Mouse (Mus musculus) retina, embryonic 14.5 days (tissue): ENCODE measurements around the gene Dnajb12.

Experiments
- DNase-seq: peaks from one replicate; pipeline ENCODE4 v3.0.0-alpha.2; 2015; ENCODE audit warnings: low spot score

The Dnajb12 gene

DNA sequence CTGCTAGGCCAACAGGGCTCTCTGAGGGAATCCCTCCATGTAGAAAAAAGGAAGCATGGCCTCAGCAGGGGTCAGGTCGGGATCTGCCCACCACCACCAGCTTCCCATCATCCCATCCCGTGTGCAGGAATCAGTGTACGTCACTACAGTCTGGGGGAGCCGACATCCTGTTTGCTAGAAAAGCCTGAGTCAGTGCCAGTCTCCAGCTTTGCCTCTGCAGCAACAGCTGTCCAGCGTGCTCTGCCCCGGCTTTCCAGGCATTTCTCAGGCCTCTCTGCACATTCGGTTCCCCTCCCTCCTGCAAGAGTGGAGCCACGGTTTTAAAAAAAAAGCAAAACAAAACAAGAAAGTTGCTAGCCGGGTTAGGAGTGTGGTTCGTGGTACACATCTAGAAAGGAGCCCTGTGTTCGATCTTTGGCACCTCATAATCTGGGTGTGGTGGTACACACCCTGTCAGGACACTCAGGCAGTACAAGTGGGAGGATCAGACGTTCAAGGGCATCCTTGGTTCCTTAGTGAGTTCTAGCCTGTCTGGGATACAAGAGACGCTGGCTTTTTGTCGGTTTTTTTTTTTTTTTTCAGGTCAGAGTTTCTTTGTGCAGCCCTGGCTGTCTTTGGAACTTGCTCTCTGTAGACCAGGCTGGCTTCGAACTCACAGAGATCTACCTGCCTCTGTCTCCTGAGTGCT, 40.3 kb downstream of the Dnajb12 start:
- DNase-seq = peak; percentile 23

DNA sequence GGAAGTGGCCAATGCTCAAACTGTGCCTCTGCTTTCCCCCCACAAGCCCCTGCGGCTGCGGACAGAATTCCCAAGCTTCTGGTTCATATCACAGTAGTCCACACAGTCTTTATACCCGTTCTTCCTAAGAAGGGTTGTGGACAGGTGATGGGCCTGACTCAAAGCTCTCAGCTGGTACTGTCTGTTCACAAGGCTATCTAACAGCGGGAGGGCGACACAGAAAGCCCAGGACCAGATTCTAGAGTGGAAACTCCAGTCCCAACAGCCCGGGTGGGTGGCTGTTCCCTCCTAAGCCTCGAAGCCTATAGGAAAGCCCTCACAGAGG, 41.1 kb downstream of the Dnajb12 start:
- DNase-seq = no peak

DNA sequence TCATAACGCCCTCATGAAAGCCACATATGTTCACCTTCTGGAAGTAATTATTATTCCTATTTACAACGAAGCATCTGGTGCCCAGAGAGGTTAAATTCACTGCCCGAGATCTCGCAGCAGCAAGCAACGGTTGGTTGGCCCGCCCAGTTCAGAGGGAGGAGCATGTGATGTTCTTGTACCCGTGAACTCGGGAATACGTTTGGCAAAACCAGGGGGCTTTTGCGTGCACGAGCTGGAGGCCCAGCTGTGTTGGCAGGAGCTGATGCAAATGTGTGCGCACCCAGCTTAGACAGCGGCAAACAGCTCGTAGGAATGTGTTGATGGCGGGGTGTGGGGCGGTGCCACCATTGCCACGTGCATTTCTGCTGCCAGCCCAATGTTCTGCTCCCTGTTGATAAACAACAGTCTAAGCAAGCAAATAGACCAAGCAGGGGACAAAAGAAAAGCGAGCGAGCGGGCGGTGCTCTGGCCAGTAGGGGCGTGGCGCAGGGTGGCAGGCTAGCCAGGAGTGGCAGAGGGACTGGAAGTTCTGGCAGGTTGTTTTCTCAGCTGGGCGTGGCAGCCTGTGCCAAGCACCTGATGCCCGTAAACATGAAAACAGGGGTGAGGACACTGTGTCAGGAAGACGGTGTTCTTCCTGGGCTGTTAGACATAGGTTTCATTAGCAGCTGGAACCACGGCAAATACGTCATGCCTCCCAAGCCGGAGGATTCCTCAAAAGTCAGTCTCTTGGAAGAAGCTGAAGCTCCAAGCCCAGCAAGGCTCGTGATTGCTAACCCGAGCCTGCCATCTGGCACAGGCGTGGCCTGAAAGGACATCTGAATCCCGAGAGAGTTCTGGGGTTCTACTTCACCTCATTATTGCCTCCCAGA, 41.7 kb downstream of the Dnajb12 start:
- peak; percentile 77 for DNase-seq

DNA sequence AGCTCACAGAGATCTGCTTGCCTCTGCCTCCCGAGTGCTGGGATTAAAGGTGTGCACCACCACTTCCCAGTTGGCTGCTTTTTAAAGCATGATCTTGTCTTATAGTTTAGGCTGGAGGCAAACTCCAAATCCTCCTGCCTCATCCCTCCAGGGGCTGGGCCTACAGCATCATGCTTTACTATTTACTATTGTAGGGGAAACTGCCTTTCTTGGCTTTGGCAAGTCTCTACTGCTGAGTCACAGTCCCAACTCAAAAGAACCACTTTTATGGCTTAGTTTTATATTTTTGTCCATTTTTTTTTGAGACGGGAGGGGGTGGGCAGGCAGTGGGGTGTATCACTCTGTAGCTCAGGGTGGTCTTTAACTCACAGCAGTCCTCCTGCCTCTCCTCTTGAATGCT, 44.1 kb downstream of the Dnajb12 start:
- DNase-seq = no peak

DNA sequence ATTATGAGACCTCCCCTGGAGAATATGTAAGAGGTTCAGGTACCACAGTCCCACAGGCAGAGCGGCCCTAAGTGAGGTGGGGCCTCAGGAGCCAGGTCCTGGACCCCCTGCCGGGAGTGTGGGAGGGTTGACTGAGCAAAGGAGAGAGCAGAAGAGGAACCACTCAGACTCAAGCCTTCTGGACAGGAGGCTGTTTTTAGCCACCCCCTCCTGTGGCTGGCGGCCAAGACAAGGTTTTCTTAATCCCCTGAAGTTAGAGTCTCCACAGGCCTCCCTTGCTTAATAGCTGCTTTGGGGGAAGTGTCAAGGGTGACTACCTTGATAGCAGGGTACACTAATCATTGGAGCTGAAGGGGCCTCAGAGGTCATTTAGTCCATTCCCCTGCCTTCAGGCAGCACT, 44.9 kb downstream of the Dnajb12 start:
- DNase-seq = no peak

DNA sequence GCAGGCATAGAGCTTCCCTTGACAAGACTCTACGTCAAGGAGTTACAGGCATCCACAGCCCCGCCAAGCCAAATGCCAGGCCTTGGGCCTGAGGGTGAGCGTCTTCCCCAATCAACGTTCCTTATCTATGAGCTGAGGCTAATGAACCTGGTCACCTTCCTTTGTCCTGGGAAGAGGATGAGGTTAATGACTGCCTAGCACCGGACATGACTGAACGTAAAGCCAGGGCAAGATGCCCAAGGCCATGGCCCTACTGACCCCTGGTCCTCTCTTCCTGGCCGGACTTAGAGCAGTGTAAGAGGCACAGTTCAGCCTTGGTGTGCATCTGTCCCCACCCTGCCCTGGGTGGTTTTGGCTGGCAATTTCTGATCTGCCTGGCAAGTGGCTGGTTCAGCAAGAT, 49.8 kb downstream of the Dnajb12 start:
- no peak for DNase-seq

DNA sequence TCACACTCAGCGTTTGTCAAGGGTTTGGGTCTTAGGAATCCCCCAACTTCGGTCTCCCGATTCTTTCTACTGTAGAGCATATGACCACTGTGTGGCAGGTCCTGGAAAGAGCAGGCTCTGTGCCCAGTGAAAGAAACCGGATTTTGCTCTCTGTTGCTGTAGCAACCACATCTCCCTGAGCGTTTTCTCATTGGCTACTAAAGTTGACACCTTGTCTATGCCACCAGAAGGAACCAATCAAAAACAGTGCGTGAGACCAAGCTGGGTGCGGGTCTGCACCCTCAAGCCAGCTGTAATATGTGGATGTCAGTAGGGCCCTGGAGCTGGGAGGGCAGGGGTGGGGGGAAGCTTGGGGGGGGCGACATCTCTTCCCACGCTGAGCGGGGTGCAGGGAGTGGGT, 51.6 kb downstream of the Dnajb12 start:
- DNase-seq = peak; percentile 50

DNA sequence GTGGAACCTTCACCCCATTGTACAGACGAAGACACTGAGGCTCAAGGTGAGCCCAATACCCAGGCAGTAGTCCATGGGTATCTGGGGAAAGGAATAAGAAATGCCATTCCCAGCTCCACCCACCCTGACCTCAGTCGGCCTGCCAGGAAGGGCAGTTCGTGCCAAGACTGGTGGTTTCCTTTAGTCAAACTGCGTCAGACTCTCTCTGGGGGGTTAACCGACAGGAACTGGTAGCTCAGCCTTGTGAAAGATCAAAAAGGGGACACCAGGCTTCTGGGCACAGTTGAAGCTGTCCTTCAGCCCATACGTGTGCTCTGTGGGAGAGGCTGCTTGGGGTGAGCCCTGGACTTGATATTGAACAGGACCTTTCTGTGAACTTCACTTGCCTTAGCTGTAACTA, 53.2 kb downstream of the Dnajb12 start:
- DNase-seq = no peak

DNA sequence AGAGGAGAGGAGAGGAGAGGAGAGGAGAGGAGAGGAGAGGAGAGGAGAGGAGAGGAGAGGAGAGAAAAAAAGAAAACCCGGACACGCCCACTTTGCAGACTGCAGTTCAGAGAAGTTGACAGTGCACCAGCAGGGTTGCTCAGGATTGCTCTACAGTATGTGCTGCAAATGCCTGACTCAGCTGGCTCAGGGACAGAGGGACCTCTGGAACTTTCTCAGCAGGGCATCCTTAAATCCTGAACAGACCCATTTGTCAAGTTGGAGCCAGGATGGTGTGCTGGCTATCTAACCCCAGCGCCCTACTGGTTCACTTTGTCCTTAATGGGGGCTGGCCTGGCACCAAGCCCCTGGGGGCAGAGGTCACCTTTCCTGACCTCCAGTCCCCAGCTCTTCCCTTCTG, 54.7 kb downstream of the Dnajb12 start:
- no peak for DNase-seq

DNA sequence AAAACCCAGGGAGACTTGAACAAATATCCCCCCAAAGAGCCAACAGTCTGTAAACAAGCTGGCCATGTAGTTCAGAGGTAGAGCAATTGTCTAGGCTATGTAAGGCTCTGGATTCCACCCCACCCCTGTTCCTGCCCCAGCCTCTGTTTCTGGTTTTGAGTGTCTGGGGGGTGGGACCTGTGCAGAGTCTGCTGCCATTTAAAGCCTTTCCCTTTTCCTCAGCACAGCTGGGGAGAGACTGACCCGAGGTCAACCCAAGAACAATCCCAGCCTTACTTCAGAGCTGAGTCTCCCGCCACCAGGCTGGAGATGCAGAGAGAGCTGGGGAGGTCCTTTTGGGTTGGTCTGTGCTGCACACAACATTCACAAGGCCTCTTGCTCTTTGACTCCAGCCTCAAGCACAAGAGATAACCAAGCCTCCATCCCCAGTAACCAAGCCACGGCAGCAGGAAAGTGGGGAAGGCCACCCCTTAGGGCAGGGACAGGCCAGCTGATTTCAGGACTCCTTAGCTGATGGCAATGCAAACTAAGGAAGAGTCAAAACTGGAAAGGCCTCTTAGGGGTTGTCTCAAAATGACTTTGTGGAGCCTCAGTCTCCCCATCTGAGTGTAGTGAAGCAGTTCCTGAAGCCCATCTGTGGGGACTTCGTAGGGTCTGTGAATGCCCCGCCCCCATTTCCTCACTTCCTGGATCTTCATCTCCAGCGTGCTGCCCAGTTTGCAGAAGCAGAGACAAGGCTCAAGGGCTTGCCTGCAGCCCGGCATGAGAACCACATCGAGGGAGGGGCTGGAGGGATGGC, 56.9 kb downstream of the Dnajb12 start:
- no peak for DNase-seq

DNA sequence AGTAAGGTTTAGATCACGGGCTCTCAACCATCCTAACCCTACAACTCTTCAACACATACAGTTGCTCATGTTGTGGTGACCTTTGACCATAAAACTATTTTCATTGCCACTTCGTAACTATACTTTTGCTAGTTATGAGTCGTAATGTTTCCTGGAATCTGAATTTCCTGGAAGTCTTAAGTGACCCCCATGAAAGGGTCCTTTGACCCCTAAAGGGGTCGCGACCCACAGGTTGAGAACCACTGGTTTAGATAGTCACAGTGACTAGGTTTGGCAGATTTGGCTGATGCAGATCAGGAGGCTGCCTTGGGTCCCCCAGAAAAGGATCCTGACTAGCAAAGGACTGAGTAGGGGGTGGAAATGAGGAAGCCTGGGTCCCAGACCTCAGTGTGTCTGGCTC, 59.3 kb downstream of the Dnajb12 start:
- no peak for DNase-seq

DNA sequence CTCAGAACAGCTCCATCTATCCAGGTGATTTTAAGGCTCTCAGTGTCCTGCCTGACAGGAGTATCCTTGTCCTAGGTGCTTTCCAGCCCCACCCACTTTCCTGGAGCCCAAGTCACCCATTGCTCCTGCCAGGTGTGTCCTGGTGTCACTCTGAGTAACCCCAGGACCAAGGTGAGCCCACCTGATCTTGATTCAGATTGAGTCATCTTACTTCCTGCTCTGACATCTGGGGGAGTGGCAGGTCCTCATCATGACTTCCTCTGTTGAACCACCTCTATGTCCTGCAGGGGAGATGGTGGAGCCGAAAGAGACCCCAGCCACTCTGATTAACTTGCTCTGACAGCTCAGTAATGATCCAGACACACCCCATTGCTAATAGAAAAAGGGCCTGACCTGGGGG, 59.7 kb downstream of the Dnajb12 start:
- no peak for DNase-seq

DNA sequence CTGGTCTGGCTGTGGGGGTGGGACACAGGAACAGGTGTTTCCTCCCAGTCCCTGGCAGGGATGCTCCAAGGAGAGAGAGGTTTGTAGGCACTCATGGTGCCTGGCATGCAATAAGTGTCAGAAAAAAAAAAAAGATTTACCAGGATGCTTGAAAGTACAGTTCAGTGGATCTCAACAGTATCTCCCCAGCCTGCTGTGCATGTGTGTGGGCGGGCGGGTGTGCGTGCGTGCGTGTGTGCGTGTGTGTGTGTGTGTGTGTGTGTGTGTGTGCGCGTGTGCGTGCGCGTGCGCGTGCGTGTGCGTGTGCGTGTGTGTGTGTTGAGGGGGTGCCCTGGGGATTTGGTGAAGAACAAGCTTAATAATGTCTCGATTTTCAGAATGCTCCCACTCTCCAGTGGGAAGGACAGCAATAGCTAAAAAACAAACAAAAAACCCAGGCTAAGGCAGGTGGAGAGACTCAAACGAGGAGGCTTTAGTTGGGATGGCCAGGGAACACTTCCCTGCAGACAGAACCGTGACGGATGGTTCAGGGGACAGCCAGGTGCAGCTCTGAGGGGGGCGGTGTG, 63.0 kb downstream of the Dnajb12 start:
- DNase-seq = no peak

DNA sequence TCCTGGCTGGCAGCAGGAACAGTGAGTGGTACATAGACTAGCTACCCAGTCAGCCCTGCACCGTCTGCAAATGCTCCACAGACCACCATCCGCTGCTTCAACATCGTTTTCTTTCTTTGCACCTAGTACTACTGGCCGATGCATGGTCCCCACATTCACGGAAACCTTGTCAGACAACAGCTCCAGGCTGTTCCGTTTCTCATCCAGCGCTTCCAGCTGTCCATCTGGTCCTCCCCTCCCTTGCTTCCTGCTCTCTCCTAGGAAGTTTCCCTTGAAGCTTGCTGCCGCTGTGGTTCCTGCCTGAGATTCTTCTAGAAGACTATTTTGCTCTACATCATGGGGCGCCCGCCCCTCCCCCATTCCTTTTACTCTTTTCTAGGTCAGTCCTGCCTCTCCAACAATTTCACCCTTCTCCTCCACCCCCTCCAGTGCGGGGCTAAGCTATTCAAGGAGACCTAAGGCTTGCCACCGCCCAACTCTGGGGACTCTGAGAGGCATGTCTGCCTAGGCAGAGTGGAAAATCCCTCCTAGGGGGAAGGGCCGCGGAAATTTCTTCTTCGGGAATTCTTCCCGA, 63.6 kb downstream of the Dnajb12 start:
- peak; percentile 82 for DNase-seq

DNA sequence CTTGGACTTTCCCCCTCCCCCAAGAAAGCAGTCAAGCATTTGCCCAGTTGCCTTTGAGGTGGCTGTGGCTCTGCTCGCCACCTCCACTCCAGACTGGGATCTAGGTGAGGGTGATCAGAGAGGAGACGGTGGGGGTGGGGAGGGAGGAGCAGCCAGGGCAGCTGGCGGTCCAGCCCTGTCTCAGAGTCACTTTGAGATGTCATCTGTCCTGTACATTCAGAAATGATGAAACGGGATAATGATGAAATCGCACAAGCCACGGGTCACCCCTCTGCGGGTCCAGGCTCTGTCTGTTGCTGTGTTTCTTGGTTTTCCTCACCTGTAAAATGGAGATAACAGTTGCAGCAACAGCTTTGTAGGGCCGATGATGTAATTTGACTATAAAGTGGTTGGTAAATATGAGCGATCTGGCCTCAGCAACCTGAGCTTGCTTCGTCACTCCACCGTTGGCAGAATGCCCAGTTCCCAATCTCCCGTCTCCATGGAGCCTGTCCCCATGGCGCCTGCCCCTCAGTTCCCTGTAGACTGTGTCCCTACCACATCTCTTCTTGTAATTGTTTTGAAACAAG, 64.1 kb downstream of the Dnajb12 start:
- peak; percentile 61 for DNase-seq

DNA sequence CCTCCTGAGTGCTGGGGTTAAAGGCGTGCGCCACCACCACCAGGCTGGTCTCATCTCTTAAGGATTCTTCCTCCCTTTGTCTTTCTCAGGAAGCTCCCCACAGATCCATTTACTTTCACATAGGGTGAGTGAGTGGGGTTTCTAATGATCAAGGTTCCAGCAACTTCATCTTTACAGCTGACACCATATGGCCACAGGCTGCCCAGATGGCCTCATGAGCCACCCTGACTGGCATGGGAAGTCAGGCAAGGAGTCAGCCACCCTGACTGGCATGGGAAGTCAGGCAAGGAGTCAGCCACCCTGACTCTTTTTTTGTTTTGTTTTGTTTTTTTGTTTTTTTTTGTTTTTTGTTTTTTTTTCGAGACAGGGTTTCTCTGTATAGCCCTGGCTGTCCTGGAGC, 66.1 kb downstream of the Dnajb12 start:
- DNase-seq = no peak

DNA sequence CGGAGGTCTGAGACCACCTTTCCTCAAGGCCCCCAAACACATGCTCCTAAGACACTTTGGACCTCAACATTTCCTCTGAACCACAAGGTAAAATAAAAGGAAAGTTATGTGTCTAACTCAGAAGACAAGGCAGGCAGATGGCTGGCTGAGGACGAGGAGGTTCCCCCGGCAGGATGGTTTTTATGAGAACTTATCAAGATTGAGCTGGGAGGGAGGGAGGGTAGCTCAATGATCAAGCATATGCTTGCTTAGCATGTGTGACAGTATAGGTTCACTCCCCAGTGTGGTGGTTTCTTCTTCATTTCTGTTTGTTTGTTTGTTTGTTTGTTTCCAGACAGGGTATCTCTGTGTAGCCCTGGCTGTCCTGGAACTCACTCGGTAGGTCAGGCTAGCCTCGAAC, 67.0 kb downstream of the Dnajb12 start:
- no peak for DNase-seq

DNA sequence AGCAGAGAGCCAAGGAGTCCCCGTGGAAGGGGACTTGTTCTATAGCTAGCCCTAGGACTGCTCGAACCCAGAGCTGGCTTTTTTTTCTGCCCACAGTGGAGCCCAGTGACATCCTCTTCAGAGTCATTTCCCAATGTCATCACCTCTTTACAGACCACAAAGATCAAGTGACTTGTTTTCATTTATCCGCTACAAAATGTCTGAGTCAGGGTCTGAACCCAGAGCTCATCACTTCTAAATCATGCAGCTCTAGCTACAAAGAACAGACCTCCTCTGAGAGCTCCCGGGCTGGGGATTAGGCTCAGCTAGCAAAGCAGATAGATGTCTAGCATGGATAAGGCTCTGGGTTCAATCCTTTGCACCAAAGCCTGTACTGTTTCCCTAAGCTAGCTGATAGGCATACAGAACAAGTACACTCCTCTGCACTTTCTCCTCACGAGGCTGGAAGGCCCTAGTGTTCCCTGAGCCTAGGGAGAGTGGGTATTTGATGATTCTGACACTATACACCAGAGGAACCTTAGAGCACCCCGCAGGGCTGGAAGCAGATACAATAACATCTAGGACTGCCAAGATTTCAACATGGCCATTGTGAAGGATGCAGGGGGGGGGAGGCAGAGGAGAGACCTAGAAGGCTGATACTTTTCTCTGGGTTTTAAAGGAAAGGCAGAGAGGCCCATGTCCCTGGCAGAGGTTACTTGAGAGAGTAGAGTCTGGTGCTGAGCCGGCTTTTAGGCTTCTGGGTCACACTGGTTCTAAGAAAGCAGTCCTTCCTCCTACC, 68.1 kb downstream of the Dnajb12 start:
- no peak for DNase-seq

DNA sequence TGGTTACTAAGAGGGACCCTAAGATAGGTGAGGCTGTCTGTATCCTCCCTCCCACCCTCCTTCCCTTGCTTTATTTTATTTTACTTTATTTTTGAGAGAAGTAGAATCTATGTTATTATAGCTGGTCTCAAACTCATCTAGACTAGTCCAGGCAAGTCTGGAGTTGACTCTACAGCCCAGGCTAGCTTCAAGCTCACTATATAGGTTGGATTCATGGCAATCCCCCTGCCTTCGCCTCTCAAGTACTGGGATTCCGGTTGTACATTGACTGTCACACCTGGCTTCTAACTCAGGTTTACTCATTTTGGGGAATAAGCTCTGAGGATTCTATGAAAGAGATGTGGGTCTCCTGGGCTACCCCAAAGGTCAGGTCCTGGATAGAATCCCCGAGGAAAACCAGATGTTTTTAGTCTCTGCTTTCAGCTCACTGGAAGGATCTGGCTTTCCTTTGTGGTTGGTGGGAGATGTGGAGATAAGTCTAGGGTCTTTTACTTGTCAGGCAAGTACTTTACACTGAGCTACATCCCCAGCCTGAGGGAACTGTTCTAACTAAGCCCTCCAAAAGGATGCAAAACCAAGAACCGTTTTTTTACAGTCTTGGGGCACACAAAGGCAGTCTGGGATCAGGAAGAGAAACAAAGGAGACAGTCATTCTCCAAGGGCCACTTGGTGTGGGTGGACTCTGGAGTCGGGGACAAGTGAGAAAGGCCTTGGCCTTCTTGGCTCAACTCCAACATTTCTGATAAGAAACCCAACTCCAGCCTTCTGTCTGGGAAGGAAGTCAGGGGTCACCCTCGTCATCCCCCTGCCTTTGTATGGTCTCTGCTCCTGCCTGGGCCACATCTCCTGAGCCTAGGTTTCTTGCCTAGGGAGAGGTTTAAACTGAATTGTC, 69.3 kb downstream of the Dnajb12 start:
- no peak for DNase-seq
